Mouse (Mus musculus): ENCODE results near the gene Nckap5. TPM values are rescaled to one million over a fixed set of nuclear protein-coding genes. Genes with fewer than 3 reads are reported as not detected.

Nckap5 gene
- polyA plus RNA-seq, 1 experiment: not detected

- no peaks in the 10 kb centered on the region for H3K79me3 ChIP-seq (ENCODE audit: low read depth)
- H3K4me3 ChIP-seq (ENCODE audit: insufficient read depth, poor library complexity, severe bottlenecking): no peak overlapping the region
- H3ac ChIP-seq (ENCODE audit: control insufficient read depth, insufficient read length, low read depth): no peak overlapping the region
- no peaks in the 10 kb centered on the region for H3K79me2 ChIP-seq (ENCODE audit: control insufficient read depth, insufficient read depth)
- TF ChIP-seq CEBPB (IDR thresholded peaks at IDR 0.05; ENCODE audit: low read depth): no peak
- H3K27me3 ChIP-seq (ENCODE audit: control insufficient read depth, insufficient read depth, insufficient read length): no peaks in the 10 kb centered on the region
- H3K36me3 ChIP-seq (ENCODE audit: control insufficient read depth, insufficient read depth): no peaks in the 10 kb centered on the region
Observed at GRCm38 (mm10) chr1:126547979-126548378, 282.6 kb downstream of the Nckap5 start.

- H3ac ChIP-seq (ENCODE audit: control insufficient read depth, insufficient read length, low read depth): no peak overlapping the region
- H3K27me3 ChIP-seq (ENCODE audit: control insufficient read depth, insufficient read depth, insufficient read length): no peaks in the 10 kb centered on the region
- H3K79me2 ChIP-seq (ENCODE audit: control insufficient read depth, insufficient read depth): no peaks in the 10 kb centered on the region
- H3K79me3 ChIP-seq (ENCODE audit: low read depth): no peaks in the 10 kb centered on the region
- H3K4me3 ChIP-seq (ENCODE audit: insufficient read depth, poor library complexity, severe bottlenecking): no peak overlapping the region
- no peaks in the 10 kb centered on the region for H3K36me3 ChIP-seq (ENCODE audit: control insufficient read depth, insufficient read depth)
- TF ChIP-seq MYOD1 (IDR thresholded peaks at IDR 0.05; ENCODE audit: control insufficient read depth, insufficient read length, low read depth) (no peak), CEBPB (IDR thresholded peaks at IDR 0.05; ENCODE audit: low read depth) (no peak), MYOG (IDR thresholded peaks at IDR 0.05; ENCODE audit: control insufficient read depth, extremely low read depth, insufficient read length) (no peak), FOSL1 (IDR thresholded peaks at IDR 0.05; ENCODE audit: insufficient read depth, low read length, poor library complexity, severe bottlenecking) (no peak), USF1 (IDR thresholded peaks at IDR 0.05; ENCODE audit: low read depth) (no peak), CTCF (IDR thresholded peaks at IDR 0.05; ENCODE audit: control insufficient read depth, insufficient read depth, insufficient read length) (no peak), MAX (IDR thresholded peaks at IDR 0.05) (no peak)
Observed at GRCm38 (mm10) chr1:126544471-126544870, 286.1 kb downstream of the Nckap5 start.

GRCm38 (mm10) chr1:126537223-126537757 lies 293.3 kb downstream of the Nckap5 start:
- Histone ChIP-seq H3K79me2 (ENCODE audit: control insufficient read depth, insufficient read depth) (no peaks in the 10 kb centered on the region), H3K4me3 (ENCODE audit: insufficient read depth, poor library complexity, severe bottlenecking) (no peak overlapping the region), H3K27me3 (ENCODE audit: control insufficient read depth, insufficient read depth, insufficient read length) (no peaks in the 10 kb centered on the region), H3K36me3 (ENCODE audit: control insufficient read depth, insufficient read depth) (no peaks in the 10 kb centered on the region), H3ac (ENCODE audit: control insufficient read depth, insufficient read length, low read depth) (no peak overlapping the region), H3K79me3 (ENCODE audit: low read depth) (no peaks in the 10 kb centered on the region)
- TF ChIP-seq USF1 (IDR thresholded peaks at IDR 0.05; ENCODE audit: low read depth): no peak
- TF ChIP-seq FOSL1 (IDR thresholded peaks at IDR 0.05; ENCODE audit: insufficient read depth, low read length, poor library complexity, severe bottlenecking): no peak
- TF ChIP-seq MAX (IDR thresholded peaks at IDR 0.05): no peak
- no peak for TF ChIP-seq CTCF (IDR thresholded peaks at IDR 0.05; ENCODE audit: control insufficient read depth, insufficient read depth, insufficient read length)
- no peak for TF ChIP-seq MYOG (IDR thresholded peaks at IDR 0.05; ENCODE audit: control insufficient read depth, extremely low read depth, insufficient read length)
- no peak for TF ChIP-seq MYOD1 (IDR thresholded peaks at IDR 0.05; ENCODE audit: control insufficient read depth, insufficient read length, low read depth)
- TF ChIP-seq CEBPB (IDR thresholded peaks at IDR 0.05; ENCODE audit: low read depth): no peak

- Histone ChIP-seq H3K79me3 (ENCODE audit: low read depth) (no peaks in the 10 kb centered on the region), H3K79me2 (ENCODE audit: control insufficient read depth, insufficient read depth) (no peaks in the 10 kb centered on the region), H3K27me3 (ENCODE audit: control insufficient read depth, insufficient read depth, insufficient read length) (no peaks in the 10 kb centered on the region), H3K4me3 (ENCODE audit: insufficient read depth, poor library complexity, severe bottlenecking) (no peak overlapping the region), H3K36me3 (ENCODE audit: control insufficient read depth, insufficient read depth) (no peaks in the 10 kb centered on the region), H3ac (ENCODE audit: control insufficient read depth, insufficient read length, low read depth) (no peak overlapping the region)
- no peak for TF ChIP-seq MYOD1 (IDR thresholded peaks at IDR 0.05; ENCODE audit: control insufficient read depth, insufficient read length, low read depth)
- no peak for TF ChIP-seq USF1 (IDR thresholded peaks at IDR 0.05; ENCODE audit: low read depth)
- no peak for TF ChIP-seq FOSL1 (IDR thresholded peaks at IDR 0.05; ENCODE audit: insufficient read depth, low read length, poor library complexity, severe bottlenecking)
- no peak for TF ChIP-seq MAX (IDR thresholded peaks at IDR 0.05)
- no peak for TF ChIP-seq CEBPB (IDR thresholded peaks at IDR 0.05; ENCODE audit: low read depth)
- TF ChIP-seq CTCF (IDR thresholded peaks at IDR 0.05; ENCODE audit: control insufficient read depth, insufficient read depth, insufficient read length): no peak
- TF ChIP-seq MYOG (IDR thresholded peaks at IDR 0.05; ENCODE audit: control insufficient read depth, extremely low read depth, insufficient read length): no peak
Observed at GRCm38 (mm10) chr1:126535527-126535926, 295.1 kb downstream of the Nckap5 start.

GRCm38 (mm10) chr1:126534046-126534445 lies 296.6 kb downstream of the Nckap5 start:
- H3ac ChIP-seq (ENCODE audit: control insufficient read depth, insufficient read length, low read depth): no peak overlapping the region
- no peak overlapping the region for H3K4me3 ChIP-seq (ENCODE audit: insufficient read depth, poor library complexity, severe bottlenecking)
- H3K79me2 ChIP-seq (ENCODE audit: control insufficient read depth, insufficient read depth): no peaks in the 10 kb centered on the region
- H3K36me3 ChIP-seq (ENCODE audit: control insufficient read depth, insufficient read depth): no peaks in the 10 kb centered on the region
- no peaks in the 10 kb centered on the region for H3K27me3 ChIP-seq (ENCODE audit: control insufficient read depth, insufficient read depth, insufficient read length)
- TF ChIP-seq MYOG (IDR thresholded peaks at IDR 0.05; ENCODE audit: control insufficient read depth, extremely low read depth, insufficient read length) (no peak), USF1 (IDR thresholded peaks at IDR 0.05; ENCODE audit: low read depth) (no peak), CTCF (IDR thresholded peaks at IDR 0.05; ENCODE audit: control insufficient read depth, insufficient read depth, insufficient read length) (no peak), MYOD1 (IDR thresholded peaks at IDR 0.05; ENCODE audit: control insufficient read depth, insufficient read length, low read depth) (no peak), FOSL1 (IDR thresholded peaks at IDR 0.05; ENCODE audit: insufficient read depth, low read length, poor library complexity, severe bottlenecking) (no peak), CEBPB (IDR thresholded peaks at IDR 0.05; ENCODE audit: low read depth) (no peak), MAX (IDR thresholded peaks at IDR 0.05) (no peak)
- H3K79me3 ChIP-seq (ENCODE audit: low read depth): no peaks in the 10 kb centered on the region

GRCm38 (mm10) chr1:126528043-126528598 lies 302.5 kb downstream of the Nckap5 start:
- Histone ChIP-seq H3K79me3 (ENCODE audit: low read depth) (no peaks in the 10 kb centered on the region), H3K4me3 (ENCODE audit: insufficient read depth, poor library complexity, severe bottlenecking) (no peak overlapping the region), H3K27me3 (ENCODE audit: control insufficient read depth, insufficient read depth, insufficient read length) (no peaks in the 10 kb centered on the region), H3ac (ENCODE audit: control insufficient read depth, insufficient read length, low read depth) (no peak overlapping the region), H3K79me2 (ENCODE audit: control insufficient read depth, insufficient read depth) (no peaks in the 10 kb centered on the region), H3K36me3 (ENCODE audit: control insufficient read depth, insufficient read depth) (no peaks in the 10 kb centered on the region)
- no peak for TF ChIP-seq CTCF (IDR thresholded peaks at IDR 0.05; ENCODE audit: control insufficient read depth, insufficient read depth, insufficient read length)
- no peak for TF ChIP-seq CEBPB (IDR thresholded peaks at IDR 0.05; ENCODE audit: low read depth)
- no peak for TF ChIP-seq MYOG (IDR thresholded peaks at IDR 0.05; ENCODE audit: control insufficient read depth, extremely low read depth, insufficient read length)
- no peak for TF ChIP-seq USF1 (IDR thresholded peaks at IDR 0.05; ENCODE audit: low read depth)
- no peak for TF ChIP-seq MAX (IDR thresholded peaks at IDR 0.05)
- no peak for TF ChIP-seq MYOD1 (IDR thresholded peaks at IDR 0.05; ENCODE audit: control insufficient read depth, insufficient read length, low read depth)
- TF ChIP-seq FOSL1 (IDR thresholded peaks at IDR 0.05; ENCODE audit: insufficient read depth, low read length, poor library complexity, severe bottlenecking): no peak

Measured in C2C12 (cell line).